Comparison of ENCODE assay signal across 20 mouse cellular contexts in the genomic region with DNA sequence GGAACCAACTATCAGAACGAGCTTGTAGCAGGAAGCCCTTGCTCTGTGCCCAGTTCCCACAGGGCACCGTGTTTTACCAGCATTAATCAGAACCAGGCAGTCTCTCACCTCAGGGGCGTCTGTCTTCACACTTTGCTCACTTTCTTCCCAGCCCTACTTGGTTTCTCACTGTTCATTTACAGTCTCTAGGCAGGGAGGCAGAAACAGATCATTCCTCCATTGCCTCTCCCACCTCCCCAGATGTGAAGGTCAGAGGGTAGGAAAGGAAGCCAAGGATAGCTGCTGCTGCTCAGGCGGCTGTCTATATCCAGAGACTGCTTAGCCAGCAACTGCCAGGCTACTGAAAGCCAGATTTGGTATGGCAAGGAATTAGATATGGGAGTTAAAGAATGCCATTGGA.
DNase-seq lines count a peak whose midpoint lies in the region; ATAC-seq and TF ChIP-seq lines count a peak whose summit lies in the region.
"Had no signal": no experiment of that assay in that cellular context is flagged by ENCODE, and none has a peak within 500 bp of the region (broad histone marks: within the 10 kb centered on the region; RNA-seq: fewer than 3 reads in every experiment).

No protein-coding gene starts in this region.

- H3K4me3 ChIP-seq in kidney, postnatal 0 days (replicated peaks; ENCODE audit: low read depth, low read length): no peak overlapping the region
- no peak overlapping the region for H3K4me3 ChIP-seq in kidney, embryonic 15.5 days (replicated peaks)
- no peak overlapping the region for H3K4me3 ChIP-seq in midbrain, embryonic 14.5 days (replicated peaks; ENCODE audit: low read depth, low read length)
- no peak overlapping the region for H3K4me3 ChIP-seq in midbrain, embryonic 16.5 days (ENCODE audit: low read depth, low read length)
- no peak overlapping the region for H3K4me3 ChIP-seq in left cerebral cortex, adult 2 months
- H3K4me3 ChIP-seq: embryonic facial prominence, embryonic 12.5 days; forebrain, embryonic 15.5 days; heart, embryonic 13.5 days; hindbrain, embryonic 13.5 days had no signal

- H3K27me3 ChIP-seq in kidney, postnatal 0 days (ENCODE audit: insufficient read depth, low read length): no peaks in the 10 kb centered on the region
- no peaks in the 10 kb centered on the region for H3K27me3 ChIP-seq in kidney, embryonic 15.5 days
- H3K27me3 ChIP-seq in midbrain, embryonic 14.5 days (ENCODE audit: control insufficient read depth, insufficient read depth, low read length): no peaks in the 10 kb centered on the region
- no peaks in the 10 kb centered on the region for H3K27me3 ChIP-seq in midbrain, embryonic 16.5 days (ENCODE audit: control insufficient read depth, insufficient read depth, low read depth, low read length)
- H3K27me3 ChIP-seq: embryonic facial prominence, embryonic 12.5 days; forebrain, embryonic 15.5 days; heart, embryonic 13.5 days; hindbrain, embryonic 13.5 days had no signal

- no peaks in the 10 kb centered on the region for H3K4me1 ChIP-seq in kidney, postnatal 0 days (replicated peaks; ENCODE audit: insufficient read depth, low read length)
- H3K4me1 ChIP-seq in kidney, embryonic 15.5 days: no peaks in the 10 kb centered on the region
- H3K4me1 ChIP-seq in midbrain, embryonic 14.5 days (ENCODE audit: control insufficient read depth, insufficient read depth, low read length): no peaks in the 10 kb centered on the region
- H3K4me1 ChIP-seq in midbrain, embryonic 16.5 days (ENCODE audit: control insufficient read depth, insufficient read depth, low read length): no peaks in the 10 kb centered on the region
- H3K4me1 ChIP-seq: embryonic facial prominence, embryonic 12.5 days; forebrain, embryonic 15.5 days; heart, embryonic 13.5 days; hindbrain, embryonic 13.5 days had no signal

- H3K36me3 ChIP-seq in kidney, postnatal 0 days (ENCODE audit: insufficient read depth, low read length): peaks cover 5% of the 10 kb centered on the region; the same call in 1 of the 2 replicates
- peaks cover 6% of the 10 kb centered on the region for H3K36me3 ChIP-seq in kidney, embryonic 15.5 days
- peaks cover 18% of the 10 kb centered on the region for H3K36me3 ChIP-seq in midbrain, embryonic 14.5 days (ENCODE audit: control insufficient read depth, insufficient read depth, low read length)
- H3K36me3 ChIP-seq in midbrain, embryonic 16.5 days (ENCODE audit: control insufficient read depth, insufficient read depth, low read length): peaks cover 3% of the 10 kb centered on the region; the same call in 1 of the 2 replicates

- H3K27ac ChIP-seq in kidney, postnatal 0 days: no peak overlapping the region
- no peak overlapping the region for H3K27ac ChIP-seq in kidney, embryonic 15.5 days
- H3K27ac ChIP-seq in midbrain, embryonic 14.5 days (replicated peaks; ENCODE audit: low read depth, low read length): 0 out of 2 replicates have a peak overlapping the region, but pooled peaks have one; percentile 26
- H3K27ac ChIP-seq in midbrain, embryonic 16.5 days (ENCODE audit: low read length): no peak overlapping the region
- no peak overlapping the region for H3K27ac ChIP-seq in left cerebral cortex, adult 2 months
- H3K27ac ChIP-seq: embryonic facial prominence, embryonic 12.5 days; forebrain, embryonic 15.5 days; heart, embryonic 13.5 days; hindbrain, embryonic 13.5 days had no signal

- no peak overlapping the region for H3K4me2 ChIP-seq in kidney, postnatal 0 days (ENCODE audit: low read length)
- no peak overlapping the region for H3K4me2 ChIP-seq in kidney, embryonic 15.5 days
- no peak overlapping the region for H3K4me2 ChIP-seq in midbrain, embryonic 14.5 days (ENCODE audit: low read length)
- no peak overlapping the region for H3K4me2 ChIP-seq in midbrain, embryonic 16.5 days (ENCODE audit: low read length)
- H3K4me2 ChIP-seq: embryonic facial prominence, embryonic 12.5 days; forebrain, embryonic 15.5 days; heart, embryonic 13.5 days; hindbrain, embryonic 13.5 days had no signal

- intact Hi-C loops in left cerebral cortex, adult 2 months (cut with DNase I): no loop called here

- no peak for ATAC-seq in kidney, postnatal 0 days (replicated peaks; ENCODE audit: low FRiP score, low read depth)
- ATAC-seq in kidney, embryonic 15.5 days (replicated peaks; ENCODE audit: low FRiP score): no peak
- ATAC-seq in midbrain, embryonic 14.5 days (ENCODE audit: low FRiP score, low TSS enrichment): no peak
- ATAC-seq in midbrain, embryonic 16.5 days: no peak
- ATAC-seq: CD4-positive, CD25-positive, alpha-beta regulatory T cell, adult 4 months; forebrain, embryonic 15.5 days had no signal

- no peaks in the 10 kb centered on the region for H3K9me3 ChIP-seq in kidney, postnatal 0 days (replicated peaks; ENCODE audit: low read length)
- no peaks in the 10 kb centered on the region; the same call in 1 of the 2 replicates for H3K9me3 ChIP-seq in kidney, embryonic 15.5 days (replicated peaks)
- H3K9me3 ChIP-seq in midbrain, embryonic 14.5 days (ENCODE audit: control insufficient read depth, low read length): no peaks in the 10 kb centered on the region
- H3K9me3 ChIP-seq in midbrain, embryonic 16.5 days (replicated peaks; ENCODE audit: control insufficient read depth, low read length, poor library complexity, severe bottlenecking): no peaks in the 10 kb centered on the region
- H3K9me3 ChIP-seq: embryonic facial prominence, embryonic 12.5 days; forebrain, embryonic 15.5 days; G1E; heart, embryonic 13.5 days; hindbrain, embryonic 13.5 days had no signal

- 15% methylated on average over 4 of the region's 4 CpGs for WGBS in kidney, postnatal 0 days
- WGBS in kidney, embryonic 15.5 days: 28% methylated on average over 4 of the region's 4 CpGs
- WGBS in midbrain, embryonic 14.5 days: 76% methylated on average over 4 of the region's 4 CpGs
- 79% methylated on average over 4 of the region's 4 CpGs for WGBS in midbrain, embryonic 16.5 days

- no peak overlapping the region for H3K9ac ChIP-seq in kidney, postnatal 0 days (ENCODE audit: low read depth, low read length)
- no peak overlapping the region for H3K9ac ChIP-seq in kidney, embryonic 15.5 days
- no peak overlapping the region for H3K9ac ChIP-seq in midbrain, embryonic 14.5 days (replicated peaks; ENCODE audit: low read length)
- no peak overlapping the region for H3K9ac ChIP-seq in midbrain, embryonic 16.5 days (ENCODE audit: low read depth, low read length)
- H3K9ac ChIP-seq: embryonic facial prominence, embryonic 12.5 days; forebrain, embryonic 15.5 days; heart, embryonic 13.5 days; hindbrain, embryonic 13.5 days had no signal

- no peak for TF ChIP-seq CTCF in kidney, postnatal 0 days (IDR thresholded peaks at IDR 0.05; ENCODE audit: low read depth)
- no peak for TF ChIP-seq CTCF in left cerebral cortex, adult 2 months (IDR thresholded peaks at IDR 0.05)

- DNase-seq in embryo, embryonic 10.5 days (ENCODE audit: low spot score): peak; percentile 3
- DNase-seq in embryo, embryonic 11 days: no peak
- peak; percentile 4 for DNase-seq in kidney, postnatal 0 days (ENCODE audit: low spot score)
- DNase-seq in midbrain, embryonic 14.5 days: no peak
- DNase-seq in left cerebral cortex, adult 2 months (ENCODE audit: extremely low spot score in 1 of 2, low spot score in 2 of 2): no peak
- DNase-seq: adrenal gland, adult 8-10 months; adrenal gland, postnatal 36 days; B cell, adult 2 months; cerebellum, adult 2 months; cerebellum, postnatal 10 days; gastrocnemius, postnatal 14 days; heart, postnatal 36 days had no signal

Comparison
In these comparisons a context has a peak if more than half of its experiments do, and no peak if none do; other contexts are left out.
1. DNase-seq: peak in embryo, embryonic 10.5 days (single experiment) and kidney, postnatal 0 days (single experiment); none in embryo, embryonic 11 days (single experiment), midbrain, embryonic 14.5 days (single experiment) and left cerebral cortex, adult 2 months (0 of 2).